Mouse (Mus musculus): ENCODE data around the gene Kcnab2. TPM values are rescaled to one million over a fixed set of nuclear protein-coding genes. Genes with fewer than 3 reads are reported as not detected.

Kcnab2 gene
- polyA plus RNA-seq, 1 experiment from 2014 or later, result 16.6 TPM

DNA sequence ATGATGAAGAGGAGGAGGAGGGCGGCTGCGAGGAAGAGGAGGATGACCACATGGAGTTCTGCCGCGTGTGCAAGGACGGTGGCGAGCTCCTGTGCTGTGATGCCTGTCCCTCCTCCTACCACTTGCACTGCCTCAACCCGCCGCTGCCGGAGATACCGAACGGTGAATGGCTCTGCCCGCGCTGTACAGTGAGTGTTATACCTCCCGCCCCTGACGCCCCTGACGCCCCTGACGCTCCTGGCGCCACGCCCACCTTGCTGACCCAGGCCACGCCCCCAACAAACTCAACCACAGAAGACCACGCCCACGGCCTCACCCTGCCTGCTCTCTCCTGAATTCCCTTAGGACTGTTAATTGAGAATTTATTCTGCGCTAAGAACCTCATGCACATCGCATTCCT, 116.8 kb downstream of the Kcnab2 start:
- 2% methylated on average over 24 of the region's 24 CpGs for WGBS
- no peak overlapping the region for H3K27ac ChIP-seq
- peak overlapping the region; percentile 26 for H3K4me3 ChIP-seq (replicated peaks)
- ATAC-seq (ENCODE audit: low FRiP score), result peak; percentile 59
- peaks cover 52% of the 10 kb centered on the region for H3K27me3 ChIP-seq
- no peaks in the 10 kb centered on the region for H3K9me3 ChIP-seq
- H3K36me3 ChIP-seq (replicated peaks), result no peaks in the 10 kb centered on the region
- H3K4me2 ChIP-seq, result peak overlapping the region; percentile 53
- H3K4me1 ChIP-seq, result peaks cover 27% of the 10 kb centered on the region
- H3K9ac ChIP-seq, result peak overlapping the region; percentile 5; the same call in 1 of the 2 replicates

GRCm38 (mm10) chr4:152359700-152360099, 118.0 kb downstream of the Kcnab2 start:
- peaks cover 16% of the 10 kb centered on the region for H3K4me1 ChIP-seq
- H3K4me2 ChIP-seq, result no peak overlapping the region
- no peak overlapping the region for H3K4me3 ChIP-seq (replicated peaks)
- H3K9ac ChIP-seq, result no peak overlapping the region
- 6% methylated on average over 11 of the region's 11 CpGs for WGBS
- H3K27ac ChIP-seq, result no peak overlapping the region
- peaks cover 49% of the 10 kb centered on the region for H3K27me3 ChIP-seq
- H3K36me3 ChIP-seq (replicated peaks), result no peaks in the 10 kb centered on the region
- H3K9me3 ChIP-seq, result no peaks in the 10 kb centered on the region
- no peak for ATAC-seq (ENCODE audit: low FRiP score)

- 83% methylated on average over 7 of the region's 7 CpGs for WGBS
- no peak for ATAC-seq (ENCODE audit: low FRiP score)
- Histone ChIP-seq H3K4me2 (no peak overlapping the region), H3K4me1 (peaks cover 16% of the 10 kb centered on the region), H3K4me3 (replicated peaks) (no peak overlapping the region), H3K36me3 (replicated peaks) (no peaks in the 10 kb centered on the region), H3K27ac (no peak overlapping the region), H3K27me3 (peaks cover 58% of the 10 kb centered on the region), H3K9ac (no peak overlapping the region), H3K9me3 (no peaks in the 10 kb centered on the region)
These were observed 122.0 kb downstream of the Kcnab2 start for GRCm38 (mm10) chr4:152355672-152356071.

GRCm38 (mm10) chr4:152353886-152354637, 123.6 kb downstream of the Kcnab2 start:
- Histone ChIP-seq H3K27ac (no peak overlapping the region), H3K9ac (no peak overlapping the region), H3K4me2 (no peak overlapping the region), H3K4me1 (peaks cover 27% of the 10 kb centered on the region), H3K9me3 (no peaks in the 10 kb centered on the region), H3K36me3 (replicated peaks) (no peaks in the 10 kb centered on the region), H3K4me3 (replicated peaks) (no peak overlapping the region), H3K27me3 (peaks cover 55% of the 10 kb centered on the region)
- ATAC-seq (ENCODE audit: low FRiP score), result no peak
- WGBS, result 85% methylated on average over 14 of the region's 14 CpGs

- ATAC-seq (ENCODE audit: low FRiP score), result peak; percentile 24; the same call in 1 of the 2 replicates
- Histone ChIP-seq H3K27ac (peak overlapping the region; percentile 84; the same call in 1 of the 2 replicates), H3K27me3 (peaks cover 56% of the 10 kb centered on the region), H3K9ac (no peak overlapping the region), H3K4me3 (replicated peaks) (no peak overlapping the region), H3K4me1 (peaks cover 32% of the 10 kb centered on the region), H3K36me3 (replicated peaks) (no peaks in the 10 kb centered on the region), H3K4me2 (0 out of 2 replicates have a peak overlapping the region, but pooled peaks have one; percentile 15), H3K9me3 (no peaks in the 10 kb centered on the region)
- WGBS, result 9% methylated on average over 14 of the region's 14 CpGs
These were observed 126.0 kb downstream of the Kcnab2 start for GRCm38 (mm10) chr4:152351422-152352305.

- Histone ChIP-seq H3K9ac (no peak overlapping the region), H3K4me3 (replicated peaks) (no peak overlapping the region), H3K36me3 (replicated peaks) (no peaks in the 10 kb centered on the region), H3K9me3 (no peaks in the 10 kb centered on the region), H3K4me2 (peak overlapping the region; percentile 26), H3K27me3 (peaks cover 57% of the 10 kb centered on the region), H3K27ac (peak overlapping the region; percentile 84), H3K4me1 (peaks cover 32% of the 10 kb centered on the region)
- peak; percentile 7 for ATAC-seq (ENCODE audit: low FRiP score)
- 38% methylated on average over 8 of the region's 8 CpGs for WGBS
These were observed 126.8 kb downstream of the Kcnab2 start for GRCm38 (mm10) chr4:152350722-152351421.

GRCm38 (mm10) chr4:152349837-152350381, 127.8 kb downstream of the Kcnab2 start:
- Histone ChIP-seq H3K27ac (peak overlapping the region; percentile 88), H3K27me3 (peaks cover 65% of the 10 kb centered on the region), H3K36me3 (replicated peaks) (no peaks in the 10 kb centered on the region), H3K4me3 (replicated peaks) (peak overlapping the region; percentile 13; the same call in 1 of the 2 replicates), H3K4me2 (peak overlapping the region; percentile 44), H3K9ac (peak overlapping the region; percentile 44; the same call in 1 of the 2 replicates), H3K9me3 (no peaks in the 10 kb centered on the region), H3K4me1 (peaks cover 32% of the 10 kb centered on the region)
- ATAC-seq (ENCODE audit: low FRiP score), result peak; percentile 73
- 8% methylated on average over 14 of the region's 17 CpGs for WGBS

DNA sequence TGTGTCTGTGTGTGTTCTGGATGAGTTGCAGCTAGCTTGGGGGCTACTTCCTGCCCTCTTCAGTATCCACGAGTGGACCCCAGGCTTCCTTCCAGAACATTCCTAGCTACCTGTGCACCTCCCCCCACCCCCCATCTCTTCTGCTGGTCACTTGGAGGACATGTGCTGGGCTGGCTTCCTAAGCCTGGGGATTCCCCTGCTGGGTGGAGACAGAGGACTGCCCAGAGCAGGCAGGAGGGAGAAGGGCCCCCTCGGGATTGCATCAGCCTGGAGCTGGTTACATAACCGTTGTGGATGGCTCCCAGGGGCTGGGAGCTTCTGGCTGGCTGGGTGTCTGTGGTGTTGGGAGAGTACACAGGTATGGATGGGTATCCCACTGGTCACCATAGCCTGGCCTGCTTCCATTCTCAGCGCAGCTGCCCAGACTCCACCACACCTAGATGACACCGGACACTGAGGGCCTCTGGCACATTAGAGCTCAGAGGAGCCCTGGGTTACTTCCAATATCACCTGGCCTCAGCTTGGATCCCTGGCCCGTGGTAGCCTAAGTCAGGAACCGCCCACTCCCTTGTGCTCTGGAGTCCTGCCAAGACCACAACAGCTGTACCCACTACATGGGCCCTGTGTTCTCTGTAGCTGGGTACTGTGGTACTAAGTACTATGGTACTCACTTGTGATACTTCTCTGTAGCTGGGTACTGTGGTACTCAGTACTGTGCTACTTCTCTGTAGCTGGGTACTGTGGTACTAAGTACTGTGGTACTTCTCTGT, 132.4 kb downstream of the Kcnab2 start:
- Histone ChIP-seq H3K27ac (no peak overlapping the region), H3K4me1 (peaks cover 22% of the 10 kb centered on the region), H3K4me2 (no peak overlapping the region), H3K9me3 (no peaks in the 10 kb centered on the region), H3K36me3 (replicated peaks) (no peaks in the 10 kb centered on the region), H3K9ac (no peak overlapping the region), H3K4me3 (replicated peaks) (no peak overlapping the region), H3K27me3 (peaks cover 73% of the 10 kb centered on the region)
- WGBS, result 59% methylated on average over 7 of the region's 7 CpGs
- ATAC-seq (ENCODE audit: low FRiP score), result no peak

DNA sequence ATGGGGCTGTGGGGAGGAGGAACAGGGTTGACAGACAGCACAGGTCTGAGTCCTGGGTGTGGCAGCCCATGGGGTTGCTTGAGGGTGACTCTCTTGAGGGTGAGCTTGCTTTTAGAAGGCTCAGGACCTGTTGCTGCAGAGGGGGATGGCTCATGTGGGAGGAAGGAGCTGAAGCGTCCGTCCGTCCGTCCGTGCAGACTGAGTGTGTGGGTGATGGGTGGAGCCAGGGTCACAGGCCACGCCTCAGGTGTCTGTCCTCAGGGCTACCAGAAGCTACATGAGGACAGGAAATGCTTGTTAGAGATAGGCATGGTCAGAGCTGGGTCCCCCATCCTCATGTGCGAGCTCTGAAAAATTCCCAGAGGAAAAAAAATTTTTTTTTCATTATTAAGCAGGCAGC, 133.0 kb downstream of the Kcnab2 start:
- no peak overlapping the region for H3K9ac ChIP-seq
- H3K36me3 ChIP-seq (replicated peaks), result no peaks in the 10 kb centered on the region
- no peak overlapping the region for H3K27ac ChIP-seq
- WGBS, result 69% methylated on average over 7 of the region's 7 CpGs
- H3K9me3 ChIP-seq, result no peaks in the 10 kb centered on the region
- peaks cover 23% of the 10 kb centered on the region for H3K4me1 ChIP-seq
- H3K27me3 ChIP-seq, result peaks cover 76% of the 10 kb centered on the region
- no peak overlapping the region for H3K4me3 ChIP-seq (replicated peaks)
- no peak for ATAC-seq (ENCODE audit: low FRiP score)
- no peak overlapping the region for H3K4me2 ChIP-seq

DNA sequence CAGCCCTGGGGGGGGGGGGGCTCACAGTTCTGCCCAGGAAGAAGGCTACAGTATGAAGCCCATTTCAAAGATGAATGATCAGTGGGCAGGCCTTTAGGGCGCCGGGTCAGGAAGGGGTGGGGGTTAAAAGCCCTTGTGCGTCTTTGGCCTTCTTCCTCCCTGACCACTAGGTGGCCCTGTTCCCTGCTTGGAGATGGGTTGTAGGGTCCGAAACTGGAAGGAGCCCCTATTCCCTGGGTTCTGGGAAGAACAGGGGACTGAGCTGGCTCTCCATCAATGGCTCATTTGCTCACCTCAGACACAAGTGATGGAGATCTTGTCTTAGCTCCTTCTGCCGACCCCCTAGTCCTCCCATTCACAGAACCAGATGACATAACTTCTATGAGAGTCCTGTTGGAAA, 134.4 kb downstream of the Kcnab2 start:
- Histone ChIP-seq H3K27me3 (peaks cover 76% of the 10 kb centered on the region), H3K36me3 (replicated peaks) (no peaks in the 10 kb centered on the region), H3K4me1 (peaks cover 25% of the 10 kb centered on the region), H3K4me2 (no peak overlapping the region), H3K9me3 (no peaks in the 10 kb centered on the region), H3K27ac (no peak overlapping the region), H3K9ac (no peak overlapping the region), H3K4me3 (replicated peaks) (no peak overlapping the region)
- no peak for ATAC-seq (ENCODE audit: low FRiP score)
- WGBS, result 16% methylated on average over 5 of the region's 5 CpGs
